Mouse (Mus musculus) inflammation-experienced regulatory T-cells, adult 6 months (primary cell): ENCODE measurements around the gene Hydin. TPM values are rescaled to one million over a fixed set of nuclear protein-coding genes. Genes with fewer than 3 reads are reported as not detected.
"Not testable (repeated sequence)": the region's sequence is repeated elsewhere in the genome, so short reads cannot be mapped to it uniquely, and the experiment has no call there.

Source experiments
- ATAC-seq: one replicate; pipeline ENCODE4 v1.8.0; 2017
- polyA plus RNA-seq, 3 experiments: library from polyadenylated mRNA; unstranded; fragments of 100-300 nt; shearing (Covaris generic); gene quantifications; one replicate each; pipeline ENCODE4 v1.2.1; 2017

The Hydin gene
- polyA plus RNA-seq, result under 1 TPM in 1 of 3 experiments, not detected in 2; 0.20 TPM

DNA sequence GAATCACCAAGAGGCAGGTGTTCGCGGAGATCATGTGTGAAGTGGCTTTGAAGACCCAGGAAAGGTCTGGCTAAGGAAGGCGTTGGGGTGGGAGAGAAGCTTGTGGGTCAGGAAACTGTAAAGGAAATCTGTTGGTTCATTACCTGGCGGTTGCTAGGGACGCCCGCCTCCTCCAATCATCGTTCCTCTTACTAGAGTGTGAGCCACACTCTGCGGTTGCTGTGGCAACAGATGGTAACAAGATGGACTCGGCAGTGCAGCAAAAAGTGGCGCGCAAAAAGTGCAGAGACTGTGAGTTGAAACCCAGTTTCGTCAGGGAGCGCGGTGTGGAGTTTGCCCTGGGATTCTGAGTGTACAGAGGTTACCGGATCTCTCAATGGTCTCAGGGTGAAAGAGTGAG is at the start of gene Hydin:
Gene Hydin (plus strand): TSS at position 237 of the 400 bp plus-strand sequence.
- ATAC-seq, result no peak

DNA sequence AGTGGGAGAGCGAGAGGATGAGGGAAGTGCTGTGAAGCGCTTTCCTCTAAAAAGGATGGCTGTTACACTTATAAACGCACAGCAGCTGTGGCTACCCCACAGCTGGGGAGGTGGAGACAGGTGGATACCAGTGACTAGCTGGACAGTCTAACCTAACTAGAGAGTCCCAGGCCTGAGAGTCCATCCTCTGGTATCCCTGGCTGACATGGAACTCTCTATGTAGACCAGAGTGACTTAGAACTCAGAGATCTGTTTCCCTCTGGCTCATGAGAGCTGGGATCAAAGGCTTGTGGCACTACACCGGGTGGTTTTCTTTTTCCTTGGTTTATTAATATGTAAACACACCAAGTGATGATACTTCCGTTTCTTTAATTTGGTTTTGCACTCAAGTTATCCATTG is 49.6 kb upstream of the Hydin start:
- ATAC-seq, result peak; percentile 15

DNA sequence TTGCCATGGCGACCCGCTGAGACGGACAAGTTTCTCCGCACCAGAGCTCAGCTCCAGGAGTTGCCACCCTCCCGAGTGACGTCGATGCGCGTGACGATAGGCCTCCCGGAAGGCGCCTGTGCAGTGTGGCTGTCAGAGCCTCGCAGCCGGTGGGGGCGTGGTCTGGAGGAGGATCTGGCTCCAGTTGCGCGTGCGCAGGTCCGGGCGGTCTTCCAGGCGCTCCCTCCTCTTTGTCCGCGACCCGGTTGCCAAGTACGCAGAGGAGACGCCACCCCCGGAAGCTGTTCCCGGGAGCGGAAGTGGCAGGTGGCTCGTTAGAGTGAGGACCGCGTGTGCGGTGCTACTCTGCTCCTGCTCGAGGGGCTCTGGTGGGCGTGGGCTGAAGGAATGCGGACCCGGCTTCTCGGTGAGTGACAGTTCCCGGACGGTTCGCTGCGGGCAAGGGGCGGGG is 49.1 kb upstream of the Hydin start:
- ATAC-seq, result peak; percentile 99

DNA sequence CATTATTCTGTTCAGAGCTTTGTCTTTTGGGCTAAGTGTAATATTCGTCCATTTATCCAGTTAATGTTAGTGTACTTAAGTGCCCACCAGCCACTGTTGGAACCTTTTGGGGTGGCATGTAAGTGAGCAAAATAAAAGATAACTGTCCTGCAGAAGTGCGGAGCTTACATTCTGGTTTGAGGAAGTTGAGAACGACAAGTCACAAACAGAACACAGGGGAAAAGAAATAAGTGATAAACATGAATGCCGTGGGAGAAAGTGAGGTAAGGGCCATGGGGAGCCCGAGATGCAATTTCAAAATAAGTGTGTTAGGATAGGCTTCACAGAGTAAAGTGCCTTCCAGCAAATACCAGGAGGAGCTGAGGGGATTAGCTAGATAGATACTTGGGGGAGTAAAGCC is 48.3 kb upstream of the Hydin start:
- ATAC-seq, result no peak

DNA sequence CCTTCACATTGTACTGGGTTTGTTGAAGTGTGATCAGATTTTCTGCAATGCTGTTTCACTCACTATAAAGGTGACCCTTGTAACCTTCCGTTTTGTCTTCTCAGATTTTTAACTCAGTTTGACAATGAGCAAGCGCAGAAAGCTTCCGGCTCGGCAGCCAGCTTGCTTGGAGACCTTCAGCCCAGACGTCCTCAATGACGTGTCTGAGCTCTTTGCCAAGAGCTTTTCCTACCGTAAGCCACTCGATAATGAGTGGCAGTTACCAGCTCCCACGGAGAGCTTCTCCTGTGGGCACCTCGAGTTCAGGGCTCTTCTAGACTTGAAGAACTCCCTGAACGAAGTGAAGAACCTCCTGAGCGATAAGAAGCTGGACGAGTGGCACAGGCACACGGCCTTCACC is 45.8 kb upstream of the Hydin start:
- no peak for ATAC-seq

DNA sequence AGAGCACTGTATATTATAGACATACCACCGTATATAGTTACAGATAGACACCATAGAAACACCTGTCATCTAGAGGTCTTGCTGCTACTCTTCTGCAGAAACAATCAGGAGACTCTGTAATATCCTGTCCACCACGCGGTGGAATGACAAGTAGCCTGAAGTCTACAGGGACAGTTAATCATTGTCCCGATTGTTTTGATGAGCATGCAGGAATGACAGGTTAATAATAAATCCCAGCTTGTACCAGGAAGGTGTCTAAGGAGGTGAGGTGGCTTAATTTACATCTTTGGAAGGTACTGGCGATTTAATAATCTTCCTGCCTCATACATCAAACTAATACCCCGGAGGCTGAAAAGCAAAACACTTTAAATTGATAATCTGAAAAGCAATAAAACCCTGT is 36.0 kb upstream of the Hydin start:
- ATAC-seq, result no peak

DNA sequence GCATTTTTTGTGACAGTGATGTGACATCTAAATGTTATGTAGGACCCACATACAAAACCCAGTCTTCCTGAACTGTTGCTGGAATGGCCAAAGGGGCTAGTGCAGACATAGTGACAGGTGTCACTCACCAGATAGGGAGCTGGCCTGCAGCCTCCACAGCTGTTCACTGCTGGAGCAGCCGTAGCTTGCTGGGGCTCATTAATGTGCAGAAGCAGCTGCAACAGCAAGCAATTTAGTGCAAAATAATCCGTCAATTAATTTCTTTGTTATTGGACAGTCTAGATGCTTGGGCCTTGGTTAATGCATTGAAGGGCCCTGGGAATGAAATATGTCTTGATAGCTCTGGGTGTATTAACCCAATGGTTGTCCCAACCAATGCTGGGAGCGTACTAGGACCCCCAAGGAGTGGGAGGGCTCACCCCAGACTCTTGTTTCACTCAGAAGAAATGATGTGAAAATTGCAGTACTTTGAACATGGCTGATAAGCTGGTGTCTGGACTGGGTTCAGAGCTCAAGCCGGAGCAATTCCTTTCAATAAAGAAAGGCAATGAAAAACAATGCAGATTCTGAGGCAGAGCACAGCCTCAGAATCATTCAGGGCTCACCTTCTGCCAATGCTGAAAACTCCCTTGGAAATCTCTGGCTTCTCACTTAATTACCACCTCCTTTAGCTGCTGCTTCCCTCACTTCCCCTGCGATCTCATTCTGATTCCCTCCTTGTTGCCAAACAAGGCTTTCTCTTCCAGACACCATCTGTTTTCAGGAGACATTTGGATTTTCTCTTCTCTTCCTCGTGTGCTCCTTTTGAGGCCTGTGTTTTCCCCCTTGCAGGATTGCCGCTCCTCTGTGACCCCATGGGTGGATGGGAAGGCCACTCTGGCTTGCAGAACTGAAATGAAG is 24.2 kb upstream of the Hydin start:
- ATAC-seq, result no peak

DNA sequence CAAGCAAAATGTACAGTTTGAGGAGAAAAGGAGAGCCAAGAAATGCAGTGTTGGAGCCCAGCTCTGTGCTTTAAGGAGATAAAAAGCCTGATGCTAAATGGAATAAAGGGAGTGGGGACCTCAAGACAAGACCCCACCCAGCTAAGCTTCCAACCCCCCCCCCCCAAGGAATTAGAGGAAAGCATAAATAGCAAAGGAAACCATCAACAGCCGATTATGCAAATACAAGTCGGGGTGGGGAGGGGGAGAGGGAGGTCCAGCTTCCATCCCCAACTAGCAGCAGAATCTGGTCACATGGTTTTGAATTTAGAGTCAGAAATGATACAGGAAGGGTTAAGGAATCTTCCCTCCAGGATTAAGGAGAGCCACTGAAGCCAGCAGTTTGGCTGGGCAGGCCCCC is 22.2 kb upstream of the Hydin start:
- ATAC-seq, result no peak

DNA sequence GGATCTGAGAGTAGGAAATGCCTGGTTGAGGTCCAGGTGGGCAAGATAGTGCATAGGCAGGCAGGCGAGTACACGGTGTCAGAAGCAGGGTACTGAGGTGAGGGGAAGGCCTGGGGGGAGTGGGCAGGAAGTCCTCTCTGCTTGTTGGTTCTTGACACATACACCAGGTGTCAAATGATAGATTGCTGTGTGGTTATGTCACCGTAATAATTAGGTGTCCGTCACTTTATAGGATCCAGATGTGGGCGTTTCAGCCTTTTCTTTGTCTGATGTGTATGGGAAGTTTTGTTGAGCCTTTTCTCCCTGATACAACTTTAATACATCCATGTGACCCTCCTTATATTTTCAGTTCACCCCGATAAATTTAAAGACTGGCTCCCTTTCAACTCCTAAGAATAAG is 19.5 kb upstream of the Hydin start:
- no peak for ATAC-seq

DNA sequence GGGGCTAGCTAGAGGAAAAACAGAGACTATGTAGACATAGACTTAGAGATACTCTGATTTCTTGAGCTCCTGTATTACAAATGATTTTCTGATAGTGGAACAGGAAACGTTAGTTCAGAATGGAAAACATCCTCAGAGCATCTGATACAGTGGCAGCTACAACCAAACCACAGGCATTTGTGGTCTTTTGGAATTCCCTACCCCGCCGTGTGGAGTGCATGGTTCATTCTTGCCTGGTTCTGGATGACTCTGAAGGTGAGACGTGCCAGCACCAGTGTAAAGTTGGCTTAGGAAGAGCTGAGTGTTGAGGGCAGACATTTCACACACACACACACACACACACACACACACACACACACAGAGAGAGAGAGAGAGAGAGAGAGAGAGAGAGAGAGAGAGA is 12.8 kb upstream of the Hydin start:
- no peak for ATAC-seq

DNA sequence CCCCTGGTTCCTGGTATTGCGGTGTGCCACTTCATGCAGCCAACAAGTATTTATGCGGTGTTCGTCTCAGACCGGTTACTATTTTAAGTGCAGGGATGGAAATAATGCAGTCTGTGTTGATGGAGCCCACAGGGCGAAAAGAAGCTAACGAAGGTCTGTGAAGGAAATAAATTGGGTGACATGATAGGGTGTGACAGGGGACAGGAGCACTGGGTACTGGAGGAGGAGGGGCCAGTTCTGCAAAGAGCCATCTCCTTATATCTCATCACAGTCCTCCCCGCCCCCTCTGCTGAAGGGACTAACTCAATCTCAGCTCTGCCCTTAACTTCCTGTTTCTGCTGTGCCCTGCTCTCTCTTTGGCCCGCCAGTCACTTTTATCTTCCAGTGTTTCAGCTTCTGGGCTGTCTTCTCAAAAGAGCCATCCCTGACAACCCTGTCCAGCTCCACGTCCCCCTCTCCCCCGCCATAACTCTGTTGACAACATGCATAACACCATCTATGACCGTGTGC is 926 bp upstream of the Hydin start:
- ATAC-seq, result no peak

DNA sequence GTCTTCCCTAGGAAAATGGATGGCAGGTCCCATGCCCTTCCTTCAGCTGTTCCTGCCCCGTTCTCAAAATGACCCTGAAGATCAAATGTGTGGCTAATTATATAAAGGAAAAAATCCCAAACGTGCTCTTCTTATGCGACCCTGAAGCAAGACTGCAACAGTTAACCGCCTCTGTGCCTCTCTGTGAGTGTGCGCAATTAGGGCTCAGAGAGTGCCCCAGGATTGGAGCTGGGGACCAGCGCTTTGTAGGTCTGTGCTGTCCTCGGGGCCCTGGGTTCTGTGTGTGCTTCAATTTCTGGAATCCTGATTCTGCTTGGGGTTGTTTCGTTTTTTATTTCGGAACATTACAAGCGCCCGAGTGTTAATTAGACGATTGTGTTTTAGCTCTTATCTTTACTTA is 491 bp downstream of the Hydin start:
- ATAC-seq, result no peak

DNA sequence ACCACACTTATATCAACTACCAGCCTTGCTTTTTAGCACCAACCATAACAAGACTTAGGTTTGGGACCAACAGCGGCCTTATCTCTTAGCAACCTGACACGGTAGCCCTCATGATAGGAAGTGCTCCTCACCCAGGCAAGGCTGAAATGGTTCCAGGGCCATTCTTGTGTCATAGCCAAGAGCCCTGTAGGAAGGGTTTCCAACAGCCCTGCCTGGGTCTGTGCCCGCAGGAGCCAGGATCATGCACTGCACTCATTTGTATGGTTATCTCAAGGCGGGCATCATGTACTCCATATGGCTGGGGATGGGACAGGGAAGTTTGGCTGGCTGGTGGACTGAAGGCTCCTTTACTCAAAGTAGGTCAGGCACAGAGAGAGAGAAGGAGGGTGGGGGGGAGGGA is 3.9 kb downstream of the Hydin start:
- ATAC-seq, result no peak

DNA sequence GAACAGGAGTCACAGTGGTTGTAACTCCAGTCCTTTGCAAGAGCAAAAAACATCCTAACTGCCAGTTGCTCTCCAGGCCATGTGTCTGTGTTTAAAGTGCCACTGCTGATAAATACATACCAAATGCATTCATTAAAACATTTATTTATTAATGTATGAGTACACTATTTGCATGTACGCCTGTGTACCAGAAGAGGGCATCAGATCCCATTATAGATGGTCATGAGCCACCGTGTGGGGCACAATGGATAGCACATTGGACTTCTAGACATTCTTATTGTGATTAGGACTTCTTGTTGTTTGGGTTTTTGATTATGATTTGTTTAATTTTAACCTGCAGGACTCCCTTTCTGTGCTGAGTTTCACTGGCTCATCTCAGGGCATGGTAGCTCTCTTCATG is 6.6 kb downstream of the Hydin start:
- no peak for ATAC-seq

DNA sequence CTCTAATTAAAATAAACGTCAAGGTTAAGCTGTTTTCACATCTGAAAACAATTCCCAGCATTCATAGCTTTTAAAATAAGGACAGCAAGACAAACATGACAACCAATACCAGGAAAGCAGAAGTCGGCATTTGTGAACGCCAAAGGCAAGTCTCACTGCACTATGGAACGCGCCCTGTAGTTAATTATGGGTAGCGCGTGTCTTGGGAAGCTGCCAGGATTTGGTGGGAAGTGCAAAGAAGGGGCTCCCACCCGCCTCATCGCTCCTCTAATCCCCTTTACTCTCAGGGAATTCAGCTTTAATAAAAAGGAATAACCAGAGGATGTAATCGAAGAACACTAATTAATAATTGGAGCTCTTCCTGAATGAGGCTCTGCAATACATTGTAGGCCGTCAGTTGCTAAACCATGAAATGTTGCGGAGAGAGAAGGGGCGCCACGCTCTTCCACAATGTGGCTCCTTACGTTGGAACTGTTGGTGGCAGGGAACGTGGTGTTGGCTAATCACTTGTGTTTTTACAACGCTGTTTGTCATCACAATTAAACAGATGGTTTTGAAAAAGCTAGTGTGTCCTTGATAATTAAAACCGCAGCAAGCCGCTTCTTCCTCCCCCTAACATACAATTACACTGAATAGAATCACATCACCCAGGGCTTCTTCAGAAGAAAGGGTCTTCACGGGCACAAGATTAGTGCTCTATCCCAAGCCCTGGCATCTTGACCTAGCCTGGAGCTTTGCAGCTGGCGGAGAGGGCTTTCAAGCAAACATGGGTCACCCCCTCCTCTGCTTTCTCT is 8.9 kb downstream of the Hydin start:
- ATAC-seq, result no peak

DNA sequence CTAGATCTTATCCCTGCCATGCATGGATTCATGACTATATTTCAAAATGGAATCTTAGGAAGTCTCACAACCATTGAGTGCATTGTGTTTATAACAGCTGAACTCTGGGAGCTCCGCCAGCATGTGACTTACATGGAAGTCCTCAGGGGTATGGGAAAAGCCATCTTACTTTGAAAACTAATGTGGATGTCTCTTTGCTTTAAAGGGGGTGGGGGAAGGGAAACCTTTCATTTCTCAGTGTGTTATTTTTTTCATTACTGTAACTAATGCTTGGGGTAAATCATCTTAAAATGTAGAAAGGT is 9.4 kb downstream of the Hydin start:
- ATAC-seq, result no peak

DNA sequence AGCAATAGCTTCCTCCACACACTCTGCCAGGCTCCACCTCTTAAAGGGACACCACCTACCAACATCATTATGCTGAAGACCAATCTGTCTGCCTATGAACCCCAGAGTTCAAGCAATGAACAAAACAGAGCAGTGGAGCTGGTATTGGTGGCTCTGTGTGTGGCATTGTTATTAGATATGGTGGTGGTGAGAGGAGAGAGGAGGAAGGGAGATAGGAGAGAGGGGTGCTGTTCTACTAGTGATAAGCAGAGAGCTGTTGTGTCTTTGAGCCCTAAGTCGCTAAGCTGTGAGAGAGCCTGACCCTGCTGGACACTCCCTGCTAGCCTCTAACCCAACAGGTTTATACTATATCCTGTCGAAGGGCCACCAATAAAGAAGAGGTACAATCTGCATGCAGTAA is 45.9 kb downstream of the Hydin start:
- ATAC-seq, result no peak

DNA sequence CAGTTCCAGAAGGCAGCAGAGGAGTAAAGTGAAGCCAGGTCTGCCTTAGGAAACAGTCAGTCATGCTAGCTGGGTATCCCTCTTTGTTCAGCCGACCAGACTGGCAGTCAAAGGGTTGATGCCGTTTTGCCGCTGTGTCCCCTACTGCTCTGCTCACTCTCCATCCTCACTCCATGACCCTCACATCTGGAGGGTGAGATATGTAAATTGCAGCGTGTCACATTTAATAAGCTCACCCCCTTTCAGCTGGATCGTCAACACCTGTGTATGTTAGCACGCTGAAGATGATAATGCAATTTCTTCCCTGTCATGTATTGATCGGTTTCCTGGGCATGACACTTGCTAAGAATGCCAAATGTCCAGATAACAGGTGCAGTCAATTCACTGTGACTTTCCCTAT is 49.0 kb downstream of the Hydin start:
- ATAC-seq, result no peak

DNA sequence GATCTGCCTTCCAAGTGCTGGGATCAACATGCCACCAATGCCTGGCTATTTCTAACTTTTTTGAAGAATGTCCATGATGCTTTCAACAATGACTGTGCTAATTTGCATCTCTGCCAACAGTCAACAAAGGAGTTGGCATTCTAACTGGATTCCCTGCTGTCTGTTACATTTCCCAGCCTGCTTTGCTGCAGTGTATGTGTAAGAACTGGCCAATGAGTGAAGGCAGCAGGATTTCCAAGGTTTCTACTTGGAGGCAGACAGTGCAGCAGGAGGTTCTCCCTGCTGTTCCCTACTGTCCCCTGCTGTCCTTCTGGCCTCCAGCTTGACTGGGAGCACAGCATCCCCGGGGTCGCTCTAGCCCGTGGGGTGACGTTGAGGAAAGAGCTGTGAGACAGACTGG is 52.8 kb downstream of the Hydin start:
- ATAC-seq, result no peak

DNA sequence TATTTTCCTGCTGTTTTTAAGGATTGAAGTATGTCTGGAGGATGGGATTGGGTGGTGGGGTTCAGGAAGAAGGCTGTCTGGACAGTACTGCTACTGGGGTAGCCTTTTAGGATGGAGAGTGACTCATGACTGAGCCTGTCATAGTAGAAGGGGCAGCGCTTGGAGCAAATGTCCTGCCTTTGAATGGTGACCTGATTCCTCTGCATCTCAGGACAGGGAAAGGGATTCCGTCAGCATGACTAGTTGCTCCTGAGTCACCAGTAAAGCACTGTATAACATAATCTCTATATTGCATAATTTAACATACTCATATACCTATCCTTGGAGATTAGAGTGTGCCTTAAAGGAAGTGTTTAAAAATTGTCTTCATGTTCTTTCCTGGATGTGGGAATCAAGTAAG is 54.7 kb downstream of the Hydin start:
- ATAC-seq, result no peak

DNA sequence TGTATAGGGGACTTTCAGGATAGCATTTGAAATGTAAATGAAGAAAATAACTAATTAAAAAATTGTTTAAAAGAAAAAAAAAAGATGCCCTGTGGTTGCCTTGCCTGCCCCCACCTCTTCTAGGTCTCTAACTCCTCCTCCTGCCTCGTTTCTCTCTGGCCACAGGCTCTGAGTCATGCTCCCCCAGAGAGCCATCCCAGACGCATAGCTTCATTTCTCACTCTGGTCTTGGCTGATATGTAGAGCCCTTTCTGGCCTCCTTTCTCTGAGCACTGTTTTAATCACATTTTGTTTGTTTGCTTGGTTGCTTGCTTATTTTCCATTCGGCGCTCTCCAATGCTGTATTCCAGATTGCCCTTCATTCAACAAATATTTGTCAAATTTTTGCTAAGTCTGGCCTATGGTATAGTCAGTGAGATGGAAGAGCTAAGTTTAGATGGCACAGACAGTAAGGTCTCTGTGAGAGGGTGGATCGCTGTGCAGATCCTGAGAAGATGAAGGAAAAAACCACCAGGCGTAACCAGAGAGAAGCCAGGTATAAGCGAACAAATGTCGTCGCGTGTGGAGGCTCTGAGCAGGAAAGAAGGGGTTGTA is 57.3 kb downstream of the Hydin start:
- ATAC-seq, result no peak

DNA sequence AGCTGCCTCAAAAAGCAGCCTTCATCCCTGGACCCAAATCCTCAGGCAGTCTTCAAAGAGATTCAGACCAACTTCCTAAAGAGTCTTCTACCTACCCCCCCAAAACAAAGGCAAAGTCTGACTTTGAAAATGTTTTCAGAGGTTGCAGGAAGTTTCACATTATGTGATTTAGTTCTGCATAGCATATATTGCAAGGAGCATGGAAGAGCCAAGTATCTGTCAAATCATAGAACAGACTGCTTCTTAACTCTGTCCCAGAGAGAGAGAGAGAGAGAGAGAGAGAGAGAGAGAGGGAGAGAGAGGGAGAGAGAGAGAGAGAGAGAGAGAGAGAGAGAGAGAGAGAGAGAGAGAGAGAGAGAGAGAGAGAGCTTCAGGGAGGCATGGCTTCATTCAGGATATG is 60.3 kb downstream of the Hydin start:
- ATAC-seq, result not testable (repeated sequence)

DNA sequence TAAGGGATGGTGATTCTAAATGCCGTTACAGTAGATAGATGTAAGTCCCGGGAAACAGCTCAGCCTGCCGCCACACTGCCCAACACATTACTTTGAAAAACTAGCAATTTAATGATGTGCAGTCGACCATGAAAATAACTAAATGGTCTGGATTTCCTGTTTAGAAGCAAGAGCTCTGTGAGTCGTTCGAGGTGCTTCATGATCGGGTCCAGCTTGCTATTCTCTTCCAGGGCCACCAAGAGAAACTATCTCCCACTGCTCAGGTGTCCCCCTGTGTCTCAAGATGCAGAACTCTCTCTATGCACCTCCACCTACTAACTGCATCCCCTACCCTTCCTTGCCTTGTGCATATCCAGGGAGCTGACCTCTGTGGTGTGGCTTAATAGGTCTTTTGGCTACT is 66.6 kb downstream of the Hydin start:
- ATAC-seq, result no peak

DNA sequence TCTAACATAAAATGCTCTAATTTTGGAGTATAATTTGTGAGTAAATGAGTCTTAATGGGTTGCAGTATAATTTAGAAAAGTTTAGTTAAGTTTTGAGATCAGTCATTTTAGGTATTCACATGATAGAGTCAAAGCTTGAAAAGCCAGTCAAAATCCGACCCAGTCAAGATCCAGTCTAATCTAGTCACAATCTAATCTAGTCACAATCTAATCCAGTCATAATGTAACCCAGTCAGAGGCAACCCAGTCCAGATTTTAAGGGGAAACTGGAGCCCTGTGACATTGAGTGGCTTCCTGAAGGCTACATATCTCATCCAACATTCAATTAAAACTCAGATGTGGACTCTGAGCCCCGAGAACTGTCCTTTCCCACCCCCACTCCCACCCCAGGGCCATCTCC is 72.7 kb downstream of the Hydin start:
- no peak for ATAC-seq
